Mouse (Mus musculus): Measurements from ENCODE around the gene Gm15056. TPM values are rescaled to one million over a fixed set of nuclear protein-coding genes. Genes with fewer than 3 reads are reported as not detected.

The Gm15056 gene
- total RNA-seq (2023): not detected

GRCm38 (mm10) chr8:20902527-20902926 is at the start of gene Gm15056:
Gm15056 (minus strand) TSS chr8:20902627.

GRCm38 (mm10) chr8:20944610-20945009 is 42.2 kb upstream of the Gm15056 start, which contains the start of gene AY761185:
AY761185 (minus strand) TSS chr8:20944710.

GRCm38 (mm10) chr8:20921971-20922370 is 19.5 kb upstream of the Gm15056 start, which contains the start of gene Gm6040:
Gm6040 (minus strand) TSS chr8:20922071.

GRCm38 (mm10) chr8:20892369-20892768 is 10.1 kb downstream of the Gm15056 start, which contains the start of gene Defb33:
Defb33 (plus strand) TSS chr8:20892669.

Other genes starting within 250 kb of the Gm15056 start
- not detected for gene Defb33, start 10.0 kb downstream of the Gm15056 start, total RNA-seq (2023)
- gene Gm6040, start 19.4 kb upstream of the Gm15056 start, total RNA-seq (2023): not detected
- not detected for gene AY761185, start 42.1 kb upstream of the Gm15056 start, total RNA-seq (2023)
- not detected for gene Defa21, start 122.9 kb upstream of the Gm15056 start, total RNA-seq (2023)
- gene Defa23, start 152.4 kb upstream of the Gm15056 start, total RNA-seq (2023): not detected
- not detected for gene Defa35, start 162.4 kb upstream of the Gm15056 start, total RNA-seq (2023)
- gene Defa25, start 181.8 kb upstream of the Gm15056 start, total RNA-seq (2023): not detected
- gene Gm14851, start 193.4 kb upstream of the Gm15056 start, total RNA-seq (2023): not detected
- gene Defa30, start 232.0 kb upstream of the Gm15056 start, total RNA-seq (2023): not detected

Measured in neutrophil, adult 59 days (primary cell).